Mouse (Mus musculus) right cerebral cortex, postnatal 25 days (tissue): Measurements from ENCODE around the gene Sspo.

Source experiments
- DNase-seq: peaks from one replicate; pipeline ENCODE4 v3.0.0; 2022

The Sspo gene

DNA sequence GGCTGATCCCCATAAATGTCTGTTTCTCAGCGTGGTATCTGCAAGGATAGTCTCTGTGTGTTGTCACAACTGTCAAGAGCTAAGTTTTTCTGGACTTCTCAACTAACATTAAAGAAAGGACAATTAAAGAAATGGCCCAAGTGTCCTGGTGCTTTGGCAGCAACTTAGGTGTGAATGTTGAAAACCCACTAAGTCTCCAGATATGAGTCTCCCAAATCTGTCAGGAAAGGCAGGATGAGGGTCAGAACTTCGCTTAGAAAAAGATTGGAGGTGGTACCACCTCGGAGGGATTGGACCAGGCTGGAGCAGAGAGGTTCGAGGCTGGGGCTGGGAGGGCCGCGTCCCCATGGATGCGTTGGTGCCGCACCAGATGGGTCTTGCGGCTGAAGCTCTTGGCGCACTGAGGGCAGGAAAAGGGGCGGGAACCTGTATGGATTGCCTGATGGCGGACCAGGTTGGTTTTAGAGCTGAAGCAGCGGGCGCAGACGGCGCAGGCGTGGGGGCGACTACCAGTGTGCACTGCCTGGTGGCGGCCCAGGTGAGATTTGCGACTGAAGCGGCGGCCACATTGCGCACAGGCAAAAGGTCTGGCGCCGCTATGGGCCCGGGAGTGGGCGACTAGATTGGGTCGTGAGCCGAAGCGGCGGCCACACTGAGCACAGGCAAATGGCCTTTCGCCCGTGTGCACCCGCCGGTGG is 10.2 kb upstream of the Sspo start:
- DNase-seq, result no peak

DNA sequence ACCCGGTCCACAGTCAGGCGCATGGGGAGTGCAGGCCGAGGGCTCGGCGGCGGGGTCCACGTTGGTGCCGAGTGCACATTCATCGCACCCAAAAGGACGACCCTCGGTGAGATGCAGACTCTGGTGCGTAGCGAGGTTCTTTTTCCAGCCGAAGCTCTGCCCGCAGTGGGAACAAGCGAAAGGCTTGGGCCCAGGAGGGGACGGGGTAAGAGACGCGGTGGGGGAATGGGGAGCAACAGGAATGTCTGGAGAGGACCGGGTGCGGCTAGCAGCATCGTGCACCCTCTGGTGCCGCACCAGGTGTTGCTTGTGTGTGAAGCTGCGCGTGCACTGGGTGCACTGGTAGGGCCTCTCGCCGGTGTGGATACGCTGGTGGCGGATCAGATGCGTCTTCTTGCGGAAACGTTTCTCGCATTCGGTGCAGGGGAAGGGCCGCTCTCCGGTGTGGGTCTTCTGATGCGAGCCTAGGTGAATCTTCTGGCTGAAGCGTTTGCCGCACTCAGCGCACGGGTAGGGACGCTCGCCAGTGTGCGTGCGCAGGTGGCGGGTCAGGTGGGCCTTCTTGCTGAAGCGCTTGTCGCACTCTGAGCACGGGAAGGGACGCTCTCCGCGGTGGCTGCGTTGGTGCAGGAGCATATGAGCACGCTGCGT is 9.4 kb upstream of the Sspo start:
- DNase-seq, result no peak

DNA sequence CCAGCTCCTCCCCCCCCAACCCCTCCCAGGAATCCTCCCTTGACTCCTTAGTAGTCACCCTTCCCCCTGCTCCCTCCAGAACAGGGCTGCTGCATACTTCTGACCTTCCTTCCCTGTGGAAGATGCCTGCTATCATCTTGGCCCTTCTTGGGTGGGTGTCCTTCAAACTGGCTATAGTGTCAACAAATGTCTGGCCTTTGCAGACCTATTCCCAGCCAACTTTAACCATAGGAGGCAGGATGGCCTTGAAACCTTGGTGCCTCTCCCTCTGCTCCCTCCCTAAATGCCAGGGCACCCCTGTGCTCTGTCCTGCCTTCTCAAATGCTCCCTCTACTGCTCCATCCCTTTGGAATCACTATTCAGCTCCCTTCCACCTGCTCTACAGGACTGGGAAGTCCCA is 8.4 kb upstream of the Sspo start:
- DNase-seq, result no peak

DNA sequence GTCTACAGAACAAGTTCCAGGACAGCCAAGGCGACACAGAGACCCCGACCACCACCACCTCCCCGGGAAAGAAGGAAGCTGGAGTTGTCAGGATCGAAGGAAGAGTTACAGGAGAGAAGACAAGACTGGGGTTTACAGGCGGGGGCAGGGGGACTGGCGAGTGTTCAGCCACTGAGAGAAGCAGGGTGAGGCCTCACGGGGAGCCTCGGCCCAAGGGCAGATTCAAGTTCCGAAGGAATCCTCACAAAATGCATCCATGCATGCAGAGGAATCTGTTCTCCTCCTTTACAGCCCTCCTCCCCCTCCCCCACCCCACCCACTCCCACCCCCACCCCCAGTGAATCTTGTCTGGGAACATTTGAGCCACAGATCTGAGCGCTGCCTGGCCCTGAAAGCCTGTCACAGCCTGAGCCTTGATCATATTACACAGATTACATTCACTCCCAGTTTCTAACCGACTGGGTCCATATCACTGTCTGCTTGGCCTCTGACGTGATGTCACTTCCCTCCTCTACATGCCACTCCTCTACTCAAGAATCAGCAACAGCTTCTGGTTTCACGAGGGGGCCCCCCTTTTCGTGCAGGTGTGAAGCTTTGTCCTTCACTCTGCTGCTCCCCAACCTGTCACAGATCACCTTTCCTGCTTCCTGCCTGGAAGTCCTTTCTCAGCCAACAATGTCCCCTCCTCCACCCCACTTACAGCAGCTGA is 7.6 kb upstream of the Sspo start:
- no peak for DNase-seq

DNA sequence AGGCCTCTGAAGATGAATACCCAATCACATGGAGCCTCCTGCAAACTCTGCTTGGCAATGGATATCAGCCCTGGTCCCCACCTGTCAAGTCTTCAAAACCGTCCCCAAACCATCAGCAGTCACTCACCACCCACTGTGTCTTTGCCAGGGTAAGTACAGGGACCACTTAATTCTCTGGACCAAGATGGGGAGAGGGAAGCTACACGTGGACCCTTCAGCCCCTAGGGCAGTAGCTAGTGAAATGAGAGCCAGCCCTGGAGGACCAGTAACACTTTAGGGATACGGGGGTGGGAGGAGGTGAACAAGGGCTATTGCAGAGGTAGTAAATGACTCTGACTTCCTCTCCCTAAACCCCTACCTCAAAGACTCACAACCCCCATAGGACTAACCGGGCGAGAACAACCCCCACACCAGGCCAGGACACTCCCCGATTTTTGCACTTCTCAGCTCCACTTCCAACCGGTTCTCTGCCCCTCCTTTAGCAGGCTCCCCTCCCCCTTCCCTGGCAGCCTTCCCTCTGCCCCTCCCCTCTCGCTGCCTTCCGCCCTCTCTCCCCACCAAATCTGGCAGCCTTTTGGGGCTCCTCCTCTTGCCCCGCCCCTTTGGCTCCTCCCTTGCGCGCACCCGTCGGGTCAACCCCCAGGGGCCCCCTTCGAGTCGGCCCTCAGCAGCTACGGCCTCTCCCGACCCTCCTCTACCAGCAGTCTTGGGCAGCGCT is 4.3 kb upstream of the Sspo start:
- peak; percentile 85 for DNase-seq

DNA sequence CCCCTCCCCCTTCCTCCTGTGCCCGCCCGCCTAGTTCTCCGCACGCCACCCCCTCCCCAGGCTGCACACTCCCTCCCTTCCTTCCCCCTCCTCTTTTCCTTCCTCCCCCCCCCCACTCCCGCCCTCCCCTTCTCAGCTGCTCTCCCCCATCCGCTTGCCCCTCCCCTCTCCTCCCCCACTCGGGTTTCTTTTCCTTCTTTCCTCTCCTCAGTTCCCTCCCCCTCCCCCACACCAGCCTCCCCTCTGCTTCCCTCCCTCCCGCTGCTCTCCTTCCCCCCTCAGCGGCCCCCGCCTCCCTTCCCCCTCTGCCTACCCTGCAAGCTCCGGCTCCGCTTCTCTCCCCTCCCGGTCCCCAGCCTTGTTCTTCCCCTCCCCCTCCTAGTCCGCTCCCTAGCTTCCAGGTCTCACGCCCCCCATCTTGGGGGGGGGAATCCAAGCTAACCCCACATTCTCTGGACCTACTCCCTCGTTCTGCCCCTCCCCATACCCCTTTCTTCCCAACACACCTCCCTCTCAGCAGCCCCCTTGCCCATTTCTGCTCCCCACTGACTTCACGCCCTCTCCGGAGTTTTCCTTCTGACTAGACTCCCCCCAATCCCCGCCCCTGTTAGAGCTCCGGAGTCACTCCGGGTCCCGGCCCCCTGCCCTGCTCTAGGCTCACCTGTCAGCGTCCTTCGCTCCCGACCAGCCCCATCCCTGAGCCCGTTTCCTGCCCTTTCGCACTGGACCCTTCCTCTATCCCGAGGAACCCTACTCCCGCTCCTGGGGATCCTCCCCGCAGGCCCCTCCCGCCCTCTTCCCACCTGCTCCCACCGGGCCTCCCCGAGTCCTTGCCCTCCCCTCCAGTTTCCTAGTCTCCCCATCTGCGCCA is 3.5 kb upstream of the Sspo start:
- no peak for DNase-seq

DNA sequence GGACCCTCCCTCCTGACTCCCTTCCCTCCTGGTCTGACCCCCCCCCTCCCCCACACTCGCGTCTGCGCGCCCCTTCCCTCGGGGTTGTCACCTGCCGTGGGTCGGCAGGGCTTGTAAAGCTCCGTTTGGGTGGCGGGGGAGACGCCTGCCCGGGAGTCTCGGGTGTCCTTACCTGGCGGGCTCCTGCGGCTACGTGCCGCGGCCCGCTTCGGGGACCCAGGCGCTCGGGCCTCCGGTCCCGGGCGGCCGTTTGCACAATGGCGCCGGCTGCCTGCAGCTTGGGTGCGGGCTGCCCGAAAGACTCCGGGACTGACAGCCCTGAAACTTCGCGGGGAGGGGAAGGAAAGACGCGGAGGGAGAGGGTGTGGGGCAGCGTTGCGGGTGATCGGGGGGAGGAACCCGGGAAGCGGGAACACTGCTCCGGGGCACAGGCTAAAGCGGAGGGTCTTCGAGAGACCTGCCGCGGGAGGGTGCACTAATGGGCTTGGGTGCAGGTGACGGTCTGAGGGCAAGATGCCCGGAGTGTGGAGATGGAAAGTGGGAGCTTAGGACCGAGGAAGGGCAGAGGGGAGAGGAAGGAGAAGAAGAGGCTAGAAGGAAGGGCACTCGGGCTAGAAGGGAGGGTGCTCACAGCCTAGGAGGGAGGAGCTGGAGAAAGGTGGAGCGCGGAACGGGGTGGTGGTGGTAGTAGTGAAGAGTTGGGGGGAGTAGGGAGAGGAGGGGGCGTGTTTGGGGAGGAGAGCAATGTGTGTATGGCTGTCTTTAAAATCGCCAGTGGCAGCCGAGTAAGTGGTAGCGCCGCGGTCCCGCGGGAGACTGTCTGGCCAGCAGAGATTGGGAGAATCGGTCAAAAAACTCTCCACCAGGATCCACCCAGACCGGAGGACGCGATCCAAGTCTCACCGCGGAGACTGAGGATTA is 2.6 kb upstream of the Sspo start, which contains the start of gene Zfp467:
TSS of gene Zfp467 (minus strand) at position 645 of the 921 bp plus-strand sequence.
- peak; percentile 47 for DNase-seq

DNA sequence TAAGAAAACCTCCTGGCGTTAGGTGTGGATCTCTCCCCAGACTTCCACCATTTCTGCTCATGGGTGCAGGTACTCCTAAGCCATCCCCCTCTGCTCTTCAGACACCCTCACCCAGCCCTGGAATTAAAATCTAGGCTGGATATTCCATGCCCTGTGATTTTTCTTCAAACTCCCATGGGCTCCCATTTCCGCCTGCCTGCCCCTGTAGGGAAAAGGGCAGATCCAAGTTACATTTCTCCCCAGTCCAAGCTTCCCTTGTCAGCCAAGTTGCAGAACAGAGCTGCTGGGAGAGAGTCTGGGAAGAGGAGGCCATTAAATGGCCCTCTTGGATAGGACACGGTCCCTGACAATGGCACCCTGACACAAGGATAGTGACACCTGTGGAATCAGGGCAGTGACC is 1.8 kb upstream of the Sspo start:
- DNase-seq, result no peak

DNA sequence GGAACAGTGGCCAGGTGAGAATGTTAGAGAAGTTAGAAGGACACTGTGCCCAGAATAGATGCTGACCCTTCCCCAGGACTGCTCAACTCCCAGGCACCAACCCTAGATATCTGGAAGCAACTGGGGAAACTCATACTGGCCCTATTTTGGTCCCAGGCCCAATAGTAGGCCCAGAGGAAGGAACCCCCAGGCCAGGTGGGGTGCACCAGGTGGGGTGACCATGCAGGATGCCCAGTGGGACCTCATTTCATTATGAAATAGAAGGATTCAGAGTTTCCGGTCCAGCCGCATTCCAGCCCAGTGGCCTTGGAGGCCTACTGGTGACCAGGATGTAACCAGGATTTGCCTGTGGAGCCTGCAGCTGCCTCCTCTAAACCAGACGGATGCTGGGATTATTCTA is 1.1 kb upstream of the Sspo start:
- DNase-seq, result no peak

DNA sequence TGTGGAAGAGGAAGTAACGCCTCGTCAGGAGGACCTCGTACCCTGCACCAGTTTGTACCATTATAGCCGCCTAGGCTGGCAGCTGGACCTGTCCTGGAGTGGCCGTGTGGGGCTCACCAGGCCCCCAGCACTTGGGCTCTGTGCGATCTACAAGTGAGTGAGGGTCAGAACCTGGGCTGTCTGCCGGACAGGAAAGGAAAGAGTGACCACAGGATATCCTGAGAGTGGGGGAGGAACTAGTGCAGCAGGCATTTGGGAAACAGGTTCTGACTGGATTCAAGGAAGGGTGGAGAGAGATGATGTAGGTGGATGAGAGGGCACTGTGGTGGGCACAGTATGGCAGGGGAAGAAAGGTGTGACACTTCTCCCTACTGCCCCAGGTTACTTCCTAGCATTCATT is 498 bp downstream of the Sspo start:
- DNase-seq, result no peak

DNA sequence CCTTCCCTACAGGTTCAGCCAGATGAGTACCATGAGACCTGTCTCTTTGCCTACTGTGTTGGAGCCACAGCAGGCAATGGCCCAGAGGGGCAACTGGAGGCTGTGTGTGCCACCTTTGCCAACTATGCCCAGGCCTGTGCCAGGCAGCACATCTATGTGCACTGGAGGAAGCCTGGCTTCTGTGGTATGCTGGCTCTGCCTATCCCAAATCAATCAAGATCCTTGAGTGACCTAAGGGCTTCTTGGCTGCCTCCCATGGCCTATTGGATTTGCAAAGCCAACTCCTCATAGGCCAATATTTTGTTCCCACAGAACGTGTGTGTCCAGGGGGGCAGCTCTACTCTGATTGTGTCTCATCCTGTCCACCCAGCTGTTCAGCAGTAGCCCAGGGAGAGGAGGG is 4.1 kb downstream of the Sspo start:
- DNase-seq, result no peak

DNA sequence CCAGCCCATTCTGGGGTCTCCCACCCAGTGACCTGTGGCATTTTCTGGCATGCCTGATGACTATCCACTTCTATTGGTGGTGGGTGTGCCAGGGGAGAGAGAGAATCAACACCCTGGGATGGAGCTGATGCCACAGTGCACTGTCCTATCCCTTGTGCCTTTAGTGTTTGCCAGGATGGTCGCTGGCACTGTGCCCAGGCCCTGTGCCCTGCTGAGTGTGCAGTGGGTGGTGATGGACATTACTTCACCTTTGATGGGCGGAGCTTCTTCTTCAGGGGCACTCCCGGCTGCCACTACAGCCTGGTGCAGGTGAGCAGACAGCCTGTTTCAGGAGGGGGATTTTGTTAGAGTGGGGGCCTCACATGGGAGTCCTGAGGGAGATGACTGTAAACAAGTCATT is 4.7 kb downstream of the Sspo start:
- no peak for DNase-seq

DNA sequence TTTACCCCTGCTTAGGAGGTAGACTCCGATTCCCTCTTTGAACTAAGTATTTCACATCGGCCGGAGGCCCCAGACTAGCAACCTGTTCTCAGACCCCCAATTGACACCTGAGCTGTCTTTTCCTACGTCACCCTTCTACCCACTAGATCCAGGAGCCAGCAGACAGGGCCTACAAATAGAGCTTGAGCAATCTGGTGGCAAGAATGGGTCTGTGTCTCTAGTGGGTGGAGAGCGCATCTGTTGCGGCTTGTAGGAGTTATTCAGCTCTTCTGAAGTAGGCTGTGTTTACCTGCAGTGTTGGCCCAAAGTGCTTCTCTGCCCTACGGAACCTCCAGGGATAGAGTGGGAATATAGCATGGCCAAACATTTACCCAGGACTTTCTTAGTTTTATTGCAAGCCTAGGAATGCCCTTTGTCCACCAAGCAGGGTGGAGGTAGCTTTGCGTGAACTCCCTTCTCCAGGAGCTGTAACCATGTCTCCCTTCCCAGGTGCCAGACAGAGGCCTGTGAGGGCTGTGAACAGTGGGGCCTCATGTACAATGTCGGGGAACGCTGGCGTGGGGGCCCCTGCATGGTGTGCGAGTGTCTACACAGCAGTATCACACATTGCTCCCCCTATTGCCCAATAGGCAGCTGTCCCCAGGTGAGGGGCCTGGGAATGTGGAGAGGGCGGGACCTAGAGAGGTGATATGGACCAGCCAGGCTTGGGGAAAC is 17.1 kb downstream of the Sspo start:
- peak; percentile 55 for DNase-seq

DNA sequence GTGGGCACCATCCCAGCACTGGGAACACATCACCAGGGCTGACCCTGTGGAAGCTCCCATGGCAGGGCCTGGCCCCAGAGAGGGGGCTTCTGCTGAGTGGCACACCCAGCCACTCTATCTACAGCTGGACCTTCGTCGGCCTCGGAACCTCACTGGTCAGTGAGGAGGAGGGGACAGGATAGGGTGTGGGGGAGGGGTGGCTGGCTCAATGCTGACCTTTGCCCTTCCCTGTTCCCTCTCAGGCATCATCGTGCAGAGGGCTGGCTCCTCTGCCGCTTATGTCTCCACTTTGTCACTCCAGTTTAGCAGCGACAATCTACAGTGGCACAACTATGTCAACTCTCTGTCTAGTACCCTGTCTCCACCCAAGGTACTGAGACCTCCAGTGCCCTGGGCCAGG is 18.7 kb downstream of the Sspo start:
- DNase-seq, result no peak

DNA sequence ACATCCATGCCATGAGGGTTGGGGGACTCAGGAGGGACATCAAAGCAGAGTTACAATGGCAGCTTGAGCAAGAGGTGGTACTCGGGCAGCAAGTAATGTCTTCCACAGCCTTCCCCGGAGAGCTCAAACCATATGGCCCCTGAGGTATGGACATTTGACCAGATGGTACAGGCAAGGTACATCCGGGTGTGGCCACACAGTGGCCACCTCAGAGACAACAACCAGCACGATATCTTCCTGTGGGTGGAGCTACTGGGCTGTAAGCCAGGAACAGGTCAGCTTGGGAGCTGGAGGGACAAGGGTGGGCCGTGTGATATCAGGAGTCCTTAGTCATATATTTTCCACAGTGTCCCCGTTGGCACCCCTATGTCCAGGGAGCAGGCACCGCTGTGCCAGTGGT is 19.5 kb downstream of the Sspo start:
- DNase-seq, result no peak

DNA sequence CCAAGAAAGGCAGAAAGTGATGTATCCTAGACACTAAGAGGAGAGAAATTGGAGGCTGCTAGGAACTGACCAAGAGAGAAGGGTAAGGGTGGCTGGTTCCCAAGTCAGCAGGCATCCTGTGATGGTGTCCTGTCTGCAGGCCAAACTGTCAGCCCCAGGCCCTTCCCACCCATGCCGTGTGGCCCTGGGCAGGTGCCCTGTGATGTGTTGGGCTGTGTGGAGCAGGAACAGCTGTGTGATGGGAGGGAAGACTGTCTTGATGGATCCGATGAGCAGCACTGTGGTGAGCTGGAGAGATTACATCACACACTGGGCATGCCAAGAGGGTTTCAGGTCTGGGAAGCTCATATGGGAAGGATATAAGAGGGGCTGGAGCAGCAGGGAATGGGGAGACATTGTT is 22.7 kb downstream of the Sspo start:
- no peak for DNase-seq

DNA sequence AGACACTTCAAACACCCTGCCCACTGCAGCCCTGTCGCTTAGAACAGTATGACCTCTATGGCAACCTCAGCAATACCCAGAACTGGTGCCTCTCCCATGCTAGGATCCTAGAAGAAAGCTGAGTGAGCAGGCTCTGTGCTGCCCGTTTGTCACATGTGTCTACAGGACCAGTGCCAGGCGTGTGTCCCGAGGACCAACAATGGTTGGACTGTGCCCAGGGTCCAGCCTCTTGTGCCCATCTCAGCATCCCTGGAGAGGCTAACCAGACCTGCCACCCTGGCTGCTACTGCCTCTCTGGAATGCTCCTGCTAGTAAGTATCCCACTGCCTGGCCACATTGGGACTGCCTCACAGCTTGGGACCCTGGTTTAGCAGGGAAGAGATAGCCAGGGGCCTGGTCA is 30.4 kb downstream of the Sspo start:
- no peak for DNase-seq

DNA sequence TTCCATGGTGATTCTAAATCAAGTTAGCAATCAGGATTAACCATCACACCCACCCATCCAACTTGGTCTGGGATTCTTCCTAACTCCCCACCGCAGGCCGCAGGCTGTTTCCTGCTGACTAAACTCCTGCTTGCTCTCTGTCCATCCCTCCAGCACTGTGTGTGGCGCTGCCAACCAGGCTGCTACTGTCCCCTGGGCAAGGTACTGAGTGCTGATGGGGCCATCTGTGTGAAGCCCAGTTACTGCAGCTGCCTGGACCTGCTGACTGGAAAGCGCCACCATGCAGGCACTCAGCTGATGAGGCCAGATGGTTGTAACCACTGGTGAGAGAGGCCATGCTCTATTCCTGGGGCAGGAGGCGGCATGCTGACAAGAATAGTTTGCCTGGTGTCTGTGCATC is 34.5 kb downstream of the Sspo start:
- no peak for DNase-seq

DNA sequence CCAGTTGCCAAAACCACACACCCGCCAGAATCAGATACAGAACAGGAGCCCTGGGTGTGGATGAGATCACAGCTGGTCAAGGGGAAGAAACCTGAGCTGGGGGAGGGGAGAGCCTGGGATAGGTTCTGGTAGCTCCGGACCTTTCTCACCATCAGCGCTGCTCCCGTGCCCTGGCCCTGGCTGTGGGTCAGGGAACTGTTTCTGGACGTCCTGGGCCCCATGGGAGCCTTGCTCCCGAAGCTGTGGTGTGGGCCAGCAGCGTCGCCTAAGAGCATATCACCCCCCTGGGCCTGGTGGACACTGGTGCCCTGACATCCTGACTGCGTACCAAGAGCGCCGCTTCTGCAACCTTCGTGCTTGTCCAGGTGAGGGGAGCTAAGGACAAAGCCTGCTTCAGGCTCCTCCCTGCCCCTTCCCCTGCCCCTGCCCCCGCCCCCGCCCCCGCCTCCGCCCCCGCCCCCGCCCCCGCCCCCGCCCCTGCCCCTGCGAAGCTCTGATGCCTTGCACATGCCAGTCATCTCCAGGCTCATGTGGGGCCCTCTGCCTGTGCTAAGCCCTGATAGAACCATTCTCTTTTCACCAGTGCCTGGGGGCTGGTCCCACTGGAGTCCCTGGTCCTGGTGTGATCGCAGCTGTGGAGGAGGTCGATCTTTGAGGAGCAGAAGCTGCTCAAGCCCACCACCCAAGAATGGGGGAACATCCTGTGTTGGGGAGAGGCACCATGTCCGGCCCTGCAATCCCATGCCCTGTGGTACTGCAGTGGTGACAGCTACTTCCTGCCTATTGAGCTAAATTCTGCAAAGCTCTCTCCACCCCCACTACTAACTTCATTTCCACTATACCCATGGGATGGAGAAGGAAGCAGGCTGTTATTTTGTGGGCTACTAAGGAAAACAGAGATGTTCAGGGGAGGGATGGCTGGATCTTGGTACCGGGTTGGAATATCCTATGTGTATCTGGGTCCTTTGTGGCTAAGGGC is 40.0 kb downstream of the Sspo start:
- no peak for DNase-seq

DNA sequence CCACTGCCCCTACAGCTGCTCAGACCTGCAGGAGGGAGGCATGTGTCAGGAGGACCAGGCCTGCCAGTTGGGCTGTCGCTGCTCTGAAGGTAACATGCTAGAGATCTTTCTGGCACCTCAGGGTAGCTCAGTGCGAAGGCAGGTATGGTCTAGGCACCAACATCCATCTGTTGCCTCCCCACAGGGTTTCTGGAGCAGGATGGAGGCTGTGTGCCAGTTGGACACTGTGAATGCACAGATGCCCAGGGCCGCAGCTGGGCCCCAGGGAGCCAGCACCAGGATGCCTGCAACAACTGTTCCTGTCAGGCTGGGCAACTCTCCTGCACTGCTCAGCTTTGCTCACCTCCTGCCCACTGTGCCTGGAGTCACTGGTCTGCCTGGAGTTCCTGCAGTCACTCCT is 41.7 kb downstream of the Sspo start:
- no peak for DNase-seq
